Mouse (Mus musculus) lung, adult 2 months (tissue): ENCODE results near the gene Tbc1d2.
"Not testable (repeated sequence)": the region's sequence is repeated elsewhere in the genome, so short reads cannot be mapped to it uniquely, and the experiment has no call there.

ENCODE experiments used
- CTCF ChIP-seq: fragments of 200-500 bp; IDR thresholded peaks from 2 replicates; pipeline ENCODE4 v1.5.1; 2011; ENCODE audit warnings: mild to moderate bottlenecking, low read length, control low read depth; ENCODE audit not compliant: insufficient read depth
- POLR2A ChIP-seq: fragments of 200-500 bp; IDR thresholded peaks from 2 replicates; pipeline ENCODE4 v1.6.1; 2011; ENCODE audit warnings: low read depth, mild to moderate bottlenecking, control low read depth, low read length, borderline replicate concordance; ENCODE audit errors: extremely low read depth

DNA sequence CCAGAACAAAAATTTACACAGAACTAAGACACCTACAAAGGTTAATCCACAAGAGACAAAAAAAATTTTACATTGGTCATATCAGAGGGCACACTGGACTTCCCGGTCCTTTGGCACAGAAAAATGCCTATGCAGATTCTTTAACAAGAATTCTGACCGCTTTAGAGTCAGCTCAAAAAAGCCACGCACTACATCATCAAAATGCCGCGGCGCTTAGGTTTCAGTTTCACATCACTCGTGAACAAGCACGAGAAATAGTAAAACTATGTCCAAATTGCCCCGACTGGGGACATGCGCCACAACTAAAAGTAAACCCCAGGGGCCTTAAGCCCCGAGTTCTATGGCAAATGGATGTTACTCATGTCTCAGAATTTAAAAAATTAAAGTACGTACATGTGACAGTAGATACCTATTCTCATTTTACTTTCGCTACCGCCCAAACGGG is 69.2 kb downstream of the Tbc1d2 start:
- not testable (repeated sequence) for TF ChIP-seq CTCF, POLR2A
